Mouse (Mus musculus): ENCODE data around the gene Kctd7.

Gene Kctd7

DNA sequence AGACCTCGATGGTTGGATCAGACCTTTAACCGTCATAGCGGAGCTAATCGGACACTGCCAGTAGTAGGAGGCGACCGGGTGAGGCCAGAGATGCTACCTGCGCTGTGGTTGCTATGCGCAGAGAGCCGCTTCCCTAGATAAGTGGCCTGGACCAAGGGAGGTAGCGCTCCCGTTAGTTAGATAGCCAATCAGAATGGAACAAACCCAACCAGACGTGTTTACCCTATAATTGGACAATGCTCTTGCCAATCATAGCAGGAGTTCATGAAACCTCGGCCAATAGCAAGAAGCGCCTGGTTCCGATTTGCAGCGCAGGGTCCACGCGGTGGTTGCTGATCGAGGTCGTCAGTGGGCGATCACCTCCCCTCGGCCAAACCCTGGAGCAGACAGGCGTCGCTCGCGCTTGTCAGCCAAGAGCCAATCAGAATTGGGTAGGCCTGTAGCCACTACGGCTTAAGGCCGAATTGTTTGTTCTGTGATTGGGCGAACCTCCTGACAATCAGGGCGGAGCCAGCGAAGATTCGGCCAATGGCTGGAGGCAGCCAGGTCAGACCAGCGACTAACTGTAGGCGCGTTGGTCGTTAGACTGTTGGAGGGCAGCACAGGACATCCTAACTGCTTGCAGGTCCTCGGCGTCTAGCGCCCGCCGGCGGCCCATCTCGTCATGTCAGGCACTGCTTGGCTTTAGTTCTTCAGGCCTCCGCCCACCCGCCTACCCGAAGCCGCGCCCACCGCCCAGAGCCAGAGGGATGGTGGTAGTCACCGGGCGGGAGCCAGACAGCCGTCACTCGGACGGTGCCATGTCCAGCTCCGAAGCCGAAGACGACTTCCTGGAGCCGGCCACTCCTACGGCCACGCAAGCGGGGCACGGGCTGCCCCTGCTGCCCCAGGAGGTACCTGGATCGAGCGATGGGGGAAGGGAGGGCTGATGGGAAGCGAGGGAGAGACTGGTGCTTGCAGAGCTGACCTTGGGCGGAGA, at the start of gene Kctd7:
Gene Kctd7 (plus strand): TSS at position 528 of the 979 bp plus-strand sequence.
- peak; percentile 96 for DNase-seq

GRCm38 (mm10) chr5:130096754-130097153, 47.9 kb upstream of the Kctd7 start:
- DNase-seq: no peak

GRCm38 (mm10) chr5:130097837-130098236, 46.8 kb upstream of the Kctd7 start:
- no peak for DNase-seq

DNA sequence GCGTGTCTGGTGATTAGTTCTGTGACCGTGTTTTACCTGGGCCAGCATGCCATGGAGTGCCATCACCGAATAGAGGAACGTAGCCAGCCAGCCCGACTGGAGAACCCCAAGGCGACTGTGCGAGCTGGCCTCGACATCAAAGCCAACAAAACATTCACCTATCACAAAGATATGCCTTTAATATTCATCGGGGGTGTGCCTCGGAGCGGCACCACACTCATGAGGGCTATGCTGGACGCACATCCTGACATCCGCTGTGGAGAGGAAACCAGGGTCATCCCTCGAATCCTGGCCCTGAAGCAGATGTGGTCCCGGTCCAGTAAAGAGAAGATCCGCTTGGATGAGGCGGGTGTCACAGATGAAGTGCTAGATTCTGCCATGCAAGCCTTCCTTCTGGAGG, 42.9 kb upstream of the Kctd7 start:
- DNase-seq: no peak

- no peak for DNase-seq
These were observed 35.3 kb upstream of the Kctd7 start for GRCm38 (mm10) chr5:130109348-130109747.

DNA sequence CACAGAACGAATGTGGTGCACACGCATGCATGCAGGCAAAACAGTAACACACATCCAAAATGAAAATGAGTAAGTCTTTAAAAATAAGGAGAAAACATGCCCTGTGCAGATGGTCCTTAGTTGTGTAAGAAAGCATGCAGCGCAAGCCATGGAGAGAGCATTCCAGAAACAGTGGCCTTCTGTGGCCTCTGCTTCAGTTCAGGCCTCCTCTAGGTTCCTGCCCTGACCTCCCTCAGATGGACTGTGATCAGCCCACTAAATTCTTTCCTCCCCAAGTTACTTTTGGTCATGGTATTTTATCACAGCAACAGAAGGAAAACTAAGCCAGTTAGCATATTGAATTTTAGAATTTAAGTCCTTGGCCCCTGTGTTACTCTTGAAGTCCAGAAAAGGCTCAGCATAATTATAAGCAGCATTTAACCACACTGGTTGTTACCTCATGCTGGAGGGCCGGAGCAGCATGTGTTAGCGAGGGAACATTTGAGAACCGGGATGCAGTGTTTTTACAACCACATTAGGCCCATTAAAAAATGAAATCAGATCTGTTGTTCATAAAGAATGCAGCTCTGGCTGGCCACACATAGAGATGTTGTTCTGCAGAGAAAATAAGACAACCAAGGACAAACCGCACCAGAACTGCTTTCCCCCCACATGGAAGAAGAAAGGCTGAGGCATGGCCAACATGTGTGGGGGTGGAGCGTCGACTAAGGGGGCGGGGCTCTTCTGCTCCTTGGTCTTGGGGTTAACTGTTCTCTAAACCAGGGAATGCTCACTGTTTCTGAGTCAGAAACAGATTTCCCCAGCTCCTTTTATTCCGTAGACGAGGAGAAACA, 33.8 kb upstream of the Kctd7 start:
- DNase-seq: no peak

- no peak for DNase-seq
These were observed 32.0 kb upstream of the Kctd7 start for GRCm38 (mm10) chr5:130112653-130113052.

- no peak for DNase-seq
These were observed 28.5 kb upstream of the Kctd7 start for GRCm38 (mm10) chr5:130116116-130116515.

DNA sequence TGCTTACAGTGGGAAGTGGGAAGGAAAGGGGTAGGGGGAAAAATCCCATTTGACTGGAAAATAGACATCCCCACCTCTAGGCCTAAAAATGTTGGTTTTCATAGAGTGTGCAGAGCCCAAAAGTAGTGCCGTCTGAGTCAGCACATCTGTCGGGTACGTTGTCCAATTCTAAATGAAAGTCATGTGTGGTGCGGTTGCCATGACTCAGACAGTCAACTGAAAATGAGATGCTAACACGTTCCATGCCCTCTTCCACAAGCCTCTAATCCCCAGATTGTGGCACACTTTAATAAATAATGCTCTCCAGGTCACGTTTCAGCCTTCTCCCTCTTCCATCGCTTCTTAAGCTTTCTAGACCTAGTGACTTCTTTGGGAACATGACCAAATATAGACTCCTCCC, 27.8 kb upstream of the Kctd7 start:
- DNase-seq: no peak

GRCm38 (mm10) chr5:130117932-130118331, 26.7 kb upstream of the Kctd7 start:
- no peak for DNase-seq

GRCm38 (mm10) chr5:130119236-130119635, 25.4 kb upstream of the Kctd7 start:
- DNase-seq: no peak

- DNase-seq: no peak
These were observed 24.5 kb upstream of the Kctd7 start for GRCm38 (mm10) chr5:130120070-130120736.

GRCm38 (mm10) chr5:130120904-130121303, 23.8 kb upstream of the Kctd7 start:
- DNase-seq: no peak

GRCm38 (mm10) chr5:130122355-130122754, 22.3 kb upstream of the Kctd7 start:
- DNase-seq: no peak

- DNase-seq: no peak
These were observed 20.4 kb upstream of the Kctd7 start for GRCm38 (mm10) chr5:130124271-130124670.

GRCm38 (mm10) chr5:130128686-130129523, 15.8 kb upstream of the Kctd7 start:
- no peak for DNase-seq

GRCm38 (mm10) chr5:130129524-130129793, 15.2 kb upstream of the Kctd7 start:
- no peak for DNase-seq

DNA sequence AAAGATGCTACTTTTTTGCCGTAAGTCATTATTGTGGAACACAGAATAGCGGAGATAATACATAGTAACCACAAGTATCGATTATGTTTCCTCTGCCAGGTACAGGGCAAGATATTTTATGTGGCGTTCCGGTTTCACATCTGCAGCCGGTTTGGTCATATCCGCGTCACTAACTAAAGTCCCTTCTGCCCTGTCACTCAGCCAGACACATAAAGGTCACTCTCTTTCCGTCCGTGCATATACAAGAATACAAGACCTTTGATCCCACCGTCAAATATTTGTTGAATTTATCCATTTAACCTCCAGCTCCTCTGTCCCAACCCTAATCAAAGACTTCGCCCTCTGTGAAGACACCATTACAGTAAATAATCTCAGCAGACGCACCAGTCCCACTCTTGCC, 8.1 kb upstream of the Kctd7 start:
- no peak for DNase-seq

- DNase-seq: peak; percentile 87
These were observed 5.3 kb upstream of the Kctd7 start for GRCm38 (mm10) chr5:130139393-130139792.

DNA sequence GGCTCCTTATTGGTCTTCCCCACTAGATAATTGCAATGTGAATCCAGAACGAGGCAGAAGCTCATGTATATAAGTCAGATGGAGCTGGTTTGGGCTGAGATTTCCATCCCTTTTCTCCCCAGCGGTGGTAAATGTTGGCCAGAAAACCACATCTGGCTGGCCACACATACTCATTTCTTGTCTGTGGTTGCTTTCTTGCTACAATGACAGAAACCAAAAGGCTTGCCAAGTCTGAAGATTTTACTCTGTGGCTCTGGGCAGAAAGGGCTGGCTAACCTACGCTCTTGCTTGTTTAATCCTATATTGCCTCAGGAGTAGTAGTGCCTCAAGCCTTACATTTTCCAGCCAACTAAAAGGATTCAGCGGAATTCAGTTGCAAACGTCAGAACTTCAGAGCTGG, 3.5 kb upstream of the Kctd7 start:
- no peak for DNase-seq

- no peak for DNase-seq
These were observed 2.6 kb upstream of the Kctd7 start for GRCm38 (mm10) chr5:130142041-130142440.

- DNase-seq: no peak
These were observed 1.6 kb upstream of the Kctd7 start for GRCm38 (mm10) chr5:130143101-130143500.

DNA sequence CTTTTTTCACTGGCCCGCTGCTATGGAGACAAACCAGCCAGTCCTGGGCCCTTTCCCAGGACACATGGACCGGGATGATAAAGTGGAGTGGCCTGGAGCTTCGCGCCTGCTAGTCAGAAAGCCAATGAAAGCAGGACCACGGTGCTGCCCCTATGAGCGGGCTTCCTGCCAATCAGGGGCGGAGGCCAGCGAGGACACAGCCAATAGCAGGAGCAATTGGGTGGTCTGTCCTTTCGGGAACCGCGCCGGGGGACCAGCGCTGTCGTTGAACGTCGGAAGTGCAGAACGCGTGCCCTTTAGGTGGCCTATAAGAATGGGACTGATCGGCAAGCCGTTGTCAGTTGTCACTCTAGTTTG, 706 bp upstream of the Kctd7 start:
- no peak for DNase-seq

Measured in kidney, adult 18-20 months (tissue).